Mouse (Mus musculus): ENCODE measurements at regions not wholly inside any gene's neighbourhood (a gene's known extent, or its start where the extent isn't known, plus 50 kb on each side); places are given as distances from the start of the nearest gene placed in this dataset.

GRCm38 (mm10) chr8:113977072-113977471 is 128.5 kb upstream of the Adamts18 start:
- TF ChIP-seq POLR2A (IDR thresholded peaks at IDR 0.05; ENCODE audit: low read depth, low read length) (no peak), CTCF (IDR thresholded peaks at IDR 0.05; ENCODE audit: extremely low read depth, insufficient read length, insufficient replicate concordance, low read depth, low read length) (no peak)

Measured in small intestine, adult 2 months (tissue).